Comparison of ENCODE assay signal across 37 mouse cellular contexts in the genomic region with DNA sequence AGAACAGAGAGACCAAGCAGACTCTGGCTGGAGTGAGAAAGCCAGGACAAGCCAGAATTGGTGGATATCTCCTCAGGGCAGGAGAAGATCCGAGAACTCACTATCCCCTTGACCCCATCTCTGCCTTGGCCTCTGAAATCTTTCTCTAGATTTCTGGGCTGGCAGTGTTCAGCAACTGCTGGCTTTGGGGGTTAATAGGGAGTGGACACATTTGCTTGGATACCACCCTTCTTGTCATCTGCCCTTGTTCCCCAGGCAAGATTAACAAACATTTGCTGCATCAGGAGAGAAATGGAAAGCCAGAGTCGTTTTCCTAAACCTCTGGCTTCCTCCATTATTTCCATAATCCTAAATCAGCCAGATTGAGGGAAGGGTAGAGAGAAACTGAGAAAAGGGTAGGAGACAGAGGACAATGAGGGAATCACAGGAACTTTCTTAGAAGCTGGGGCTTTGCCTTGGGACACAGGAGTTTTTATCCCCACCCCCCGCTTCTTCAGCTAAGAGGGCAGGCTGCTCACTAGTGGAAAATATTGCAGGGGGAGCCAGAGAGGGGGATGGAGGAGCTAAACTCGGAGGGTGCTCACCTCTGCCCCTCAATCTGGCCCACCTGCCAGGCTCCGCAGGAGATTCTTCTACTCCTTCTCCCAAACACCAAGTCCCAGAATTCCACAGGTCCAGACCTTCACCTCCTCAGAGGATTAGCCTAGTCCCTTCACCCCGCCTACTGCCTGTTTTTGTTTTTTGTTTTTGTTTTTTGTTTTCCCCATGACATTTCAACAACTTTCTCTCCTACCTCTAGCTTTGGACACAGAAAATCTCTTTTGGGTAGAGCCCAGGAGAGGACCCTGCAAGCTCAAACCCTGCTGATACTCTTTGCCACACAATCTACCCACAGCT. TPM values are rescaled to one million over a fixed set of nuclear protein-coding genes. Genes with fewer than 3 reads are reported as not detected.
DNase-seq lines count a peak whose midpoint lies in the region; ATAC-seq and TF ChIP-seq lines count a peak whose summit lies in the region.
"Had no signal": no experiment of that assay in that cellular context is flagged by ENCODE, and none has a peak within 500 bp of the region (broad histone marks: within the 10 kb centered on the region; RNA-seq: fewer than 3 reads in every experiment).

No protein-coding gene starts in this region.

- H3K27me3 ChIP-seq in midbrain, embryonic 11.5 days (ENCODE audit: control insufficient read depth, insufficient read depth, low read length): peaks cover 98% of the 10 kb centered on the region
- H3K27me3 ChIP-seq in midbrain, embryonic 16.5 days (ENCODE audit: control insufficient read depth, insufficient read depth, low read depth, low read length): peaks cover 76% of the 10 kb centered on the region
- H3K27me3 ChIP-seq in hindbrain, embryonic 16.5 days (replicated peaks; ENCODE audit: control insufficient read depth, insufficient read depth, low read length): peaks cover 74% of the 10 kb centered on the region
- peaks cover 44% of the 10 kb centered on the region for H3K27me3 ChIP-seq in stomach, postnatal 0 days (ENCODE audit: control insufficient read depth, insufficient read depth, low read length)

- H3K27ac ChIP-seq in midbrain, embryonic 11.5 days (ENCODE audit: low read depth, low read length): no peak overlapping the region
- H3K27ac ChIP-seq in midbrain, embryonic 16.5 days (ENCODE audit: low read length): no peak overlapping the region
- no peak overlapping the region for H3K27ac ChIP-seq in hindbrain, embryonic 16.5 days (ENCODE audit: low read depth, low read length)
- H3K27ac ChIP-seq in stomach, postnatal 0 days (replicated peaks): no peak overlapping the region
- H3K27ac ChIP-seq: embryonic facial prominence, embryonic 13.5 days; forebrain, embryonic 13.5 days; gastrocnemius, adult 2 months; heart, embryonic 15.5 days; kidney, postnatal 0 days; left cerebral cortex, adult 2 months; liver, embryonic 13.5 days; midbrain, embryonic 13.5 days had no signal

- no peak overlapping the region for H3K9ac ChIP-seq in midbrain, embryonic 11.5 days (ENCODE audit: low read length)
- no peak overlapping the region for H3K9ac ChIP-seq in midbrain, embryonic 16.5 days (ENCODE audit: low read depth, low read length)
- H3K9ac ChIP-seq in hindbrain, embryonic 16.5 days (ENCODE audit: low read depth, low read length): no peak overlapping the region
- H3K9ac ChIP-seq in stomach, postnatal 0 days (ENCODE audit: low read length): no peak overlapping the region
- H3K9ac ChIP-seq: embryonic facial prominence, embryonic 13.5 days; forebrain, embryonic 13.5 days; heart, embryonic 15.5 days; liver, embryonic 13.5 days; midbrain, embryonic 13.5 days had no signal

- no peak overlapping the region for H3K4me2 ChIP-seq in midbrain, embryonic 11.5 days
- no peak overlapping the region for H3K4me2 ChIP-seq in midbrain, embryonic 16.5 days (ENCODE audit: low read length)
- no peak overlapping the region for H3K4me2 ChIP-seq in hindbrain, embryonic 16.5 days (ENCODE audit: low read length)
- no peak overlapping the region for H3K4me2 ChIP-seq in stomach, postnatal 0 days (replicated peaks; ENCODE audit: low read depth)
- H3K4me2 ChIP-seq: embryonic facial prominence, embryonic 13.5 days; forebrain, embryonic 13.5 days; heart, embryonic 15.5 days; liver, embryonic 13.5 days; midbrain, embryonic 13.5 days had no signal

- WGBS in midbrain, embryonic 11.5 days: 2% methylated on average over 6 of the region's 6 CpGs
- WGBS in midbrain, embryonic 16.5 days: 3% methylated on average over 6 of the region's 6 CpGs
- under 1% methylated on average over 6 of the region's 6 CpGs for WGBS in hindbrain, embryonic 16.5 days
- 12% methylated on average over 6 of the region's 6 CpGs for WGBS in stomach, postnatal 0 days

- ATAC-seq in midbrain, embryonic 11.5 days (ENCODE audit: low FRiP score): no peak
- ATAC-seq in midbrain, embryonic 16.5 days: no peak
- ATAC-seq in hindbrain, embryonic 16.5 days: no peak
- no peak for ATAC-seq in stomach, postnatal 0 days (ENCODE audit: low FRiP score, low TSS enrichment)
- ATAC-seq: forebrain, embryonic 13.5 days; midbrain, embryonic 13.5 days had no signal

- DNase-seq in cerebellum, postnatal 14 days: peak; percentile 4 to 11
- no peak for DNase-seq in cerebellum, postnatal 4 days (ENCODE audit: low spot score in 2 of 2)
- DNase-seq in midbrain, embryonic 11.5 days (ENCODE audit: low spot score, missing footprints): peak; percentile 93
- DNase-seq in stomach, postnatal 0 days (ENCODE audit: low spot score): peak; percentile 13
- no peak for DNase-seq in yolk sac, embryonic 10.5 days (ENCODE audit: low spot score)
- no peak for DNase-seq in adrenal gland, adult 8-10 months
- DNase-seq: adrenal gland, postnatal 14 days; cerebellum, adult 2 months; cerebellum, postnatal 36 days; gastrocnemius, adult 2 months; kidney, adult 2 months; left cerebral cortex, postnatal 4 days; liver, embryonic 13.5 days; lung, adult 2 months; lung, postnatal 14 days; right cerebral cortex, postnatal 14 days; thymus, postnatal 4 days had no signal

- TF ChIP-seq EP300 in stomach, postnatal 0 days (optimal IDR thresholded peaks at IDR 0.05): no peak

- TF ChIP-seq CTCF in stomach, postnatal 0 days (IDR thresholded peaks at IDR 0.05; ENCODE audit: low read depth): no peak

- no peaks in the 10 kb centered on the region for H3K36me3 ChIP-seq in midbrain, embryonic 11.5 days (ENCODE audit: control insufficient read depth, insufficient read depth, low read length)
- H3K36me3 ChIP-seq in midbrain, embryonic 16.5 days (ENCODE audit: control insufficient read depth, insufficient read depth, low read length): no peaks in the 10 kb centered on the region
- H3K36me3 ChIP-seq in hindbrain, embryonic 16.5 days (ENCODE audit: control insufficient read depth, insufficient read depth, low read length): no peaks in the 10 kb centered on the region
- H3K36me3 ChIP-seq in stomach, postnatal 0 days (ENCODE audit: control insufficient read depth, insufficient read depth, low read length): no peaks in the 10 kb centered on the region
- H3K36me3 ChIP-seq: embryonic facial prominence, embryonic 13.5 days; heart, embryonic 15.5 days; liver, embryonic 13.5 days; midbrain, embryonic 13.5 days had no signal

- H3K9me3 ChIP-seq in midbrain, embryonic 11.5 days (ENCODE audit: control insufficient read depth, low read length): no peaks in the 10 kb centered on the region
- no peaks in the 10 kb centered on the region for H3K9me3 ChIP-seq in midbrain, embryonic 16.5 days (replicated peaks; ENCODE audit: control insufficient read depth, low read length, poor library complexity, severe bottlenecking)
- H3K9me3 ChIP-seq in hindbrain, embryonic 16.5 days (ENCODE audit: control insufficient read depth, low read length): no peaks in the 10 kb centered on the region
- H3K9me3 ChIP-seq in stomach, postnatal 0 days (ENCODE audit: control insufficient read depth, low read length): no peaks in the 10 kb centered on the region
- H3K9me3 ChIP-seq: embryonic facial prominence, embryonic 13.5 days; forebrain, embryonic 13.5 days; heart, embryonic 15.5 days; liver, embryonic 13.5 days; midbrain, embryonic 13.5 days had no signal

- peaks cover 5% of the 10 kb centered on the region for H3K4me1 ChIP-seq in midbrain, embryonic 11.5 days (ENCODE audit: control insufficient read depth, insufficient read depth, low read length)
- peaks cover 6% of the 10 kb centered on the region for H3K4me1 ChIP-seq in midbrain, embryonic 16.5 days (ENCODE audit: control insufficient read depth, insufficient read depth, low read length)
- H3K4me1 ChIP-seq in hindbrain, embryonic 16.5 days (ENCODE audit: control insufficient read depth, insufficient read depth, low read depth, low read length): peaks cover 7% of the 10 kb centered on the region
- H3K4me1 ChIP-seq in stomach, postnatal 0 days (replicated peaks; ENCODE audit: control insufficient read depth, insufficient read depth): peaks cover 3% of the 10 kb centered on the region; the same call in 1 of the 2 replicates

- H3K4me3 ChIP-seq in midbrain, embryonic 11.5 days (ENCODE audit: low read depth, low read length): no peak overlapping the region
- H3K4me3 ChIP-seq in midbrain, embryonic 16.5 days (ENCODE audit: low read depth, low read length): no peak overlapping the region
- peak overlapping the region; percentile 10; the same call in 1 of the 2 replicates for H3K4me3 ChIP-seq in hindbrain, embryonic 16.5 days (ENCODE audit: low read length)
- H3K4me3 ChIP-seq in stomach, postnatal 0 days (ENCODE audit: low read depth, low read length): no peak overlapping the region
- H3K4me3 ChIP-seq: embryonic facial prominence, embryonic 13.5 days; erythroblast, embryonic 14.5 days; forebrain, embryonic 13.5 days; gastrocnemius, adult 2 months; heart, embryonic 15.5 days; left cerebral cortex, adult 2 months; liver, embryonic 13.5 days; midbrain, embryonic 13.5 days; myocyte had no signal

RNA-seq across cellular contexts. Expression of gene Evx1, which starts 1.4 kb away (rescaled TPM):
- polyA plus RNA-seq in midbrain, embryonic 11.5 days (2014; fragmentation: Nextera tagmentation; extraction: Ambion mirVana): 0.23 and 0.30 TPM in 2 replicates
- polyA plus RNA-seq in midbrain, embryonic 16.5 days (2015; fragmentation: Nextera tagmentation; extraction: Ambion mirVana): 0.46 and 0.48 TPM in 2 replicates
- polyA plus RNA-seq in hindbrain, embryonic 16.5 days (2015; fragmentation: Nextera tagmentation; extraction: Ambion mirVana): 1.1 and 1.5 TPM in 2 replicates
- not detected in 2 replicates for polyA plus RNA-seq in stomach, postnatal 0 days (2015; fragmentation: Nextera tagmentation; extraction: Ambion mirVana)
- not detected for total RNA-seq in adrenal gland, adult 8-10 months (2022)
- total RNA-seq: adrenal gland, postnatal 14 days; gastrocnemius, adult 2 months; gastrocnemius, postnatal 4 days; heart, adult 8-10 months; heart, postnatal 36 days; layer of hippocampus, postnatal 10 days; left cerebral cortex, adult 2 months; left cerebral cortex, postnatal 4 days; megakaryocyte progenitor cell, adult 5-6 weeks had no signal
- polyA plus RNA-seq: embryonic facial prominence, embryonic 13.5 days; erythroblast, embryonic 14.5 days; forebrain, embryonic 13.5 days; frontal cortex, adult 2 months; heart, embryonic 15.5 days; intestine, embryonic 14.5 days; kidney, adult 2 months; kidney, postnatal 0 days; large intestine, adult 2 months; liver, embryonic 13.5 days; lung, adult 2 months; myocyte had no signal

RNA-seq across cellular contexts. Expression of gene Hoxa13, which starts 51.2 kb away (rescaled TPM):
- not detected in 2 replicates for polyA plus RNA-seq in midbrain, embryonic 11.5 days (2014; fragmentation: Nextera tagmentation; extraction: Ambion mirVana)
- polyA plus RNA-seq in midbrain, embryonic 16.5 days (2015; fragmentation: Nextera tagmentation; extraction: Ambion mirVana): not detected in 2 replicates
- polyA plus RNA-seq in hindbrain, embryonic 16.5 days (2015; fragmentation: Nextera tagmentation; extraction: Ambion mirVana): not detected in 2 replicates
- not detected in 2 replicates for polyA plus RNA-seq in stomach, postnatal 0 days (2015; fragmentation: Nextera tagmentation; extraction: Ambion mirVana)
- not detected for total RNA-seq in adrenal gland, adult 8-10 months (2022)
- total RNA-seq: adrenal gland, postnatal 14 days; heart, adult 8-10 months; heart, postnatal 36 days; layer of hippocampus, postnatal 10 days; left cerebral cortex, adult 2 months; left cerebral cortex, postnatal 4 days; megakaryocyte progenitor cell, adult 5-6 weeks had no signal
- polyA plus RNA-seq: cerebellum, adult 2 months; embryonic facial prominence, embryonic 13.5 days; erythroblast, embryonic 14.5 days; forebrain, embryonic 13.5 days; frontal cortex, adult 2 months; heart, embryonic 15.5 days; kidney, adult 2 months; kidney, postnatal 0 days; large intestine, adult 2 months; liver, embryonic 13.5 days; lung, adult 2 months; midbrain, embryonic 13.5 days; neural tube, embryonic 14.5 days; stomach, embryonic 14.5 days had no signal

Comparison
In these comparisons a context has a peak if more than half of its experiments do, and no peak if none do; other contexts are left out.
1. DNase-seq: peak in cerebellum, postnatal 14 days (2 of 2), midbrain, embryonic 11.5 days (single experiment) and stomach, postnatal 0 days (single experiment); none in cerebellum, postnatal 4 days (0 of 2), yolk sac, embryonic 10.5 days (single experiment) and adrenal gland, adult 8-10 months (single experiment).